Mouse (Mus musculus): ENCODE results near the gene Pde10a.
A peak's percentile ranks its signal among the peaks of the same experiment; 100 is the strongest.

GRCm38 (mm10) chr17:8597790-8598189, 72.6 kb downstream of the Pde10a start:
- TF ChIP-seq CTCF (IDR thresholded peaks at IDR 0.05; ENCODE audit: low read depth, low read length) (0 out of 2 replicates have a peak, but pooled peaks have one; percentile 32), POLR2A (IDR thresholded peaks at IDR 0.05; ENCODE audit: borderline replicate concordance, low read depth, low read length) (no peak)
